Mouse (Mus musculus): ENCODE results near the gene Ngdn. TPM values are rescaled to one million over a fixed set of nuclear protein-coding genes. Genes with fewer than 3 reads are reported as not detected.

Ngdn gene
- total and polyA plus RNA-seq, 3 experiments: 75.4 to 111 (median 77.9) TPM

- peaks cover 53 to 81% of the 10 kb centered on the region in 2 experiments for H3K36me3 ChIP-seq (replicated peaks in 1 of 2; ENCODE audit: control insufficient read depth in 1 of 2, insufficient read depth in 1 of 2, low read length in 1 of 2)
- no peaks in the 10 kb centered on the region; the same call in none of the 2 replicates for H3K79me2 ChIP-seq (replicated peaks; ENCODE audit: control insufficient read depth, extremely low read depth, insufficient read depth, poor library complexity, severe bottlenecking)
- H3K9ac ChIP-seq (ENCODE audit: insufficient read depth, low read depth): no peak overlapping the region
- in situ Hi-C loops (cut with MboI; ENCODE audit: low pct_ligation_motif_present, low pct_unique_long_range_greater_than_20kb, low sequenced_read_pairs): no loop called here
- no peaks in the 10 kb centered on the region for H3K27me3 ChIP-seq (replicated peaks)
- dilution Hi-C loops (cut with MboI; ENCODE audit: extremely low pct_ligation_motif_present, extremely low pct_unique_long_range_greater_than_20kb, low sequenced_read_pairs): no loop called here
- H3K4me1 ChIP-seq (ENCODE audit: control insufficient read depth in 1 of 2, insufficient read depth in 2 of 2): no peaks in the 10 kb centered on the region
- no peak overlapping the region for H3K4me2 ChIP-seq (ENCODE audit: insufficient read depth, low read depth, poor library complexity, severe bottlenecking)
- H3K27ac ChIP-seq (ENCODE audit: insufficient read depth, low read depth): no peak overlapping the region
- H3K4me3 ChIP-seq (replicated peaks in 1 of 3; ENCODE audit: low read depth in 2 of 3, low read length in 2 of 3, poor library complexity in 1 of 3): no peak overlapping the region
- no peak for TF ChIP-seq USF2 (conservative IDR thresholded peaks at IDR 0.05; ENCODE audit: low read depth, low read length)
- no peaks in the 10 kb centered on the region for H3K9me3 ChIP-seq (replicated peaks; ENCODE audit: low read length)
- DNase-seq (ENCODE audit: extremely low read depth): no peak
These were observed 7.8 kb downstream of the Ngdn start for GRCm38 (mm10) chr14:55023011-55023410.

- Histone ChIP-seq H3K36me3 (replicated peaks in 1 of 2; ENCODE audit: control insufficient read depth in 1 of 2, insufficient read depth in 1 of 2, low read length in 1 of 2) (peaks cover 51 to 74% of the 10 kb centered on the region in 2 experiments), H3K4me2 (ENCODE audit: insufficient read depth, low read depth, poor library complexity, severe bottlenecking) (no peak overlapping the region), H3K4me1 (ENCODE audit: control insufficient read depth in 1 of 2, insufficient read depth in 2 of 2) (no peaks in the 10 kb centered on the region), H3K9me3 (replicated peaks; ENCODE audit: low read length) (no peaks in the 10 kb centered on the region), H3K27me3 (replicated peaks) (no peaks in the 10 kb centered on the region), H3K27ac (ENCODE audit: insufficient read depth, low read depth) (no peak overlapping the region), H3K9ac (ENCODE audit: insufficient read depth, low read depth) (no peak overlapping the region), H3K79me2 (replicated peaks; ENCODE audit: control insufficient read depth, extremely low read depth, insufficient read depth, poor library complexity, severe bottlenecking) (no peaks in the 10 kb centered on the region), H3K4me3 (replicated peaks in 1 of 3; ENCODE audit: low read depth in 2 of 3, low read length in 2 of 3, poor library complexity in 1 of 3) (no peak overlapping the region)
- peak; percentile 53 for DNase-seq (ENCODE audit: extremely low read depth)
- in situ Hi-C loops (cut with MboI; ENCODE audit: low pct_ligation_motif_present, low pct_unique_long_range_greater_than_20kb, low sequenced_read_pairs): no loop called here
- peak; percentile 71 for TF ChIP-seq SMC3 (IDR thresholded peaks at IDR 0.05; ENCODE audit: low read depth, low read length)
- peak; percentile 30 to 80; a peak in 3 of 4 replicates for TF ChIP-seq CTCF (conservative IDR thresholded peaks at IDR 0.05 in 1 of 2, IDR thresholded peaks at IDR 0.05 in 1 of 2; ENCODE audit: low read depth in 2 of 2, low read length in 2 of 2)
- TF ChIP-seq RAD21 (IDR thresholded peaks at IDR 0.05; ENCODE audit: low read depth, low read length): peak; percentile 70
- no peak for TF ChIP-seq NRF1 (IDR thresholded peaks at IDR 0.05; ENCODE audit: low read depth, low read length)
- TF ChIP-seq ELF1 (IDR thresholded peaks at IDR 0.05; ENCODE audit: low read depth, low read length): no peak
- dilution Hi-C loops (cut with MboI; ENCODE audit: extremely low pct_ligation_motif_present, extremely low pct_unique_long_range_greater_than_20kb, low sequenced_read_pairs): no loop called here
These were observed 9.0 kb downstream of the Ngdn start for GRCm38 (mm10) chr14:55024236-55024635.

- no peak for DNase-seq (ENCODE audit: extremely low read depth)
- H3K79me2 ChIP-seq (replicated peaks; ENCODE audit: control insufficient read depth, extremely low read depth, insufficient read depth, poor library complexity, severe bottlenecking): no peaks in the 10 kb centered on the region
- no peak overlapping the region for H3K4me2 ChIP-seq (ENCODE audit: insufficient read depth, low read depth, poor library complexity, severe bottlenecking)
- H3K9me3 ChIP-seq (replicated peaks; ENCODE audit: low read length): no peaks in the 10 kb centered on the region
- TF ChIP-seq CTCF (conservative IDR thresholded peaks at IDR 0.05 in 1 of 2, IDR thresholded peaks at IDR 0.05 in 1 of 2; ENCODE audit: low read depth in 2 of 2, low read length in 2 of 2) (peak in 1 of 2 experiments; percentile 59; a peak in 2 of 4 replicates), ZNF384 (IDR thresholded peaks at IDR 0.05; ENCODE audit: low read depth, low read length) (no peak)
- dilution Hi-C loops (cut with MboI; ENCODE audit: extremely low pct_ligation_motif_present, extremely low pct_unique_long_range_greater_than_20kb, low sequenced_read_pairs) (no loop called here), in situ Hi-C loops (cut with MboI; ENCODE audit: low pct_ligation_motif_present, low pct_unique_long_range_greater_than_20kb, low sequenced_read_pairs) (no loop called here)
- H3K27ac ChIP-seq (ENCODE audit: insufficient read depth, low read depth): no peak overlapping the region
- peaks cover 49 to 61% of the 10 kb centered on the region in 2 experiments for H3K36me3 ChIP-seq (replicated peaks in 1 of 2; ENCODE audit: control insufficient read depth in 1 of 2, insufficient read depth in 1 of 2, low read length in 1 of 2)
- no peaks in the 10 kb centered on the region for H3K4me1 ChIP-seq (ENCODE audit: control insufficient read depth in 1 of 2, insufficient read depth in 2 of 2)
- H3K4me3 ChIP-seq (replicated peaks in 1 of 3; ENCODE audit: low read depth in 2 of 3, low read length in 2 of 3, poor library complexity in 1 of 3): no peak overlapping the region
- H3K27me3 ChIP-seq (replicated peaks): no peaks in the 10 kb centered on the region
- H3K9ac ChIP-seq (ENCODE audit: insufficient read depth, low read depth): no peak overlapping the region
These were observed 10.3 kb downstream of the Ngdn start for GRCm38 (mm10) chr14:55025527-55025926.

Data from CH12.LX (cell line).